Mouse (Mus musculus): ENCODE results near the gene Ssbp2. TPM values are rescaled to one million over a fixed set of nuclear protein-coding genes. Genes with fewer than 3 reads are reported as not detected.

Gene Ssbp2
- polyA plus RNA-seq, 1 experiment from 2014 or later: 140 TPM

GRCm38 (mm10) chr13:91502642-91503373 lies 42.7 kb downstream of the Ssbp2 start:
- H3K27me3 ChIP-seq (replicated peaks): no peaks in the 10 kb centered on the region
- H3K9me3 ChIP-seq: no peaks in the 10 kb centered on the region
- ATAC-seq (ENCODE audit: low FRiP score, low read depth): no peak
- 79% methylated on average over 12 of the region's 12 CpGs for WGBS
- no peak overlapping the region for H3K9ac ChIP-seq
- no peak overlapping the region for H3K4me3 ChIP-seq
- H3K4me1 ChIP-seq: no peaks in the 10 kb centered on the region
- H3K27ac ChIP-seq: no peak overlapping the region
- no peaks in the 10 kb centered on the region; the same call in 1 of the 2 replicates for H3K36me3 ChIP-seq
- H3K4me2 ChIP-seq (replicated peaks): no peak overlapping the region

GRCm38 (mm10) chr13:91508991-91509390 lies 48.9 kb downstream of the Ssbp2 start:
- WGBS: 96% methylated on average over 1 of the region's 1 CpGs
- no peak for ATAC-seq (ENCODE audit: low FRiP score, low read depth)
- H3K9ac ChIP-seq: no peak overlapping the region
- no peaks in the 10 kb centered on the region for H3K36me3 ChIP-seq
- H3K27me3 ChIP-seq (replicated peaks): no peaks in the 10 kb centered on the region
- H3K4me2 ChIP-seq (replicated peaks): no peak overlapping the region
- no peaks in the 10 kb centered on the region for H3K9me3 ChIP-seq
- no peaks in the 10 kb centered on the region for H3K4me1 ChIP-seq
- no peak overlapping the region for H3K27ac ChIP-seq
- H3K4me3 ChIP-seq: no peak overlapping the region

GRCm38 (mm10) chr13:91509467-91509866 lies 49.4 kb downstream of the Ssbp2 start:
- WGBS: 75% methylated on average over 2 of the region's 2 CpGs
- Histone ChIP-seq H3K9me3 (no peaks in the 10 kb centered on the region), H3K4me3 (no peak overlapping the region), H3K27me3 (replicated peaks) (no peaks in the 10 kb centered on the region), H3K9ac (no peak overlapping the region), H3K4me2 (replicated peaks) (no peak overlapping the region), H3K27ac (no peak overlapping the region), H3K36me3 (no peaks in the 10 kb centered on the region), H3K4me1 (no peaks in the 10 kb centered on the region)
- ATAC-seq (ENCODE audit: low FRiP score, low read depth): no peak

- Histone ChIP-seq H3K4me3 (no peak overlapping the region), H3K9me3 (no peaks in the 10 kb centered on the region), H3K9ac (no peak overlapping the region), H3K36me3 (no peaks in the 10 kb centered on the region), H3K27me3 (replicated peaks) (no peaks in the 10 kb centered on the region), H3K4me2 (replicated peaks) (no peak overlapping the region), H3K27ac (no peak overlapping the region), H3K4me1 (no peaks in the 10 kb centered on the region)
- ATAC-seq (ENCODE audit: low FRiP score, low read depth): no peak
- WGBS: 92% methylated on average over 4 of the region's 4 CpGs
These were observed 54.9 kb downstream of the Ssbp2 start for GRCm38 (mm10) chr13:91514979-91515378.

GRCm38 (mm10) chr13:91520073-91520750 lies 60.1 kb downstream of the Ssbp2 start:
- H3K9me3 ChIP-seq: no peaks in the 10 kb centered on the region
- no peak for ATAC-seq (ENCODE audit: low FRiP score, low read depth)
- 36% methylated on average over 4 of the region's 4 CpGs for WGBS

GRCm38 (mm10) chr13:91520968-91521367 lies 60.9 kb downstream of the Ssbp2 start:
- Histone ChIP-seq H3K4me1 (0 out of 2 replicates have a peak, but pooled peaks cover 5% of the 10 kb centered on the region), H3K4me2 (replicated peaks) (no peak overlapping the region), H3K27me3 (replicated peaks) (no peaks in the 10 kb centered on the region), H3K27ac (no peak overlapping the region), H3K36me3 (no peaks in the 10 kb centered on the region), H3K9ac (no peak overlapping the region), H3K4me3 (no peak overlapping the region), H3K9me3 (no peaks in the 10 kb centered on the region)
- 100% methylated on average over 1 of the region's 1 CpGs for WGBS
- no peak for ATAC-seq (ENCODE audit: low FRiP score, low read depth)

More at GRCm38 (mm10) chr13:91520073-91520750, 60.1 kb downstream of the Ssbp2 start:
- Histone ChIP-seq H3K4me1 (0 out of 2 replicates have a peak, but pooled peaks cover 5% of the 10 kb centered on the region), H3K36me3 (no peaks in the 10 kb centered on the region), H3K27ac (no peak overlapping the region), H3K27me3 (replicated peaks) (no peaks in the 10 kb centered on the region), H3K4me3 (no peak overlapping the region), H3K4me2 (replicated peaks) (no peak overlapping the region), H3K9ac (no peak overlapping the region)

- ATAC-seq (ENCODE audit: low FRiP score, low read depth): no peak
- H3K4me1 ChIP-seq: no peaks in the 10 kb centered on the region
- 96% methylated on average over 12 of the region's 12 CpGs for WGBS
- H3K36me3 ChIP-seq: no peaks in the 10 kb centered on the region; the same call in 1 of the 2 replicates
- H3K9me3 ChIP-seq: no peaks in the 10 kb centered on the region
- H3K27ac ChIP-seq: no peak overlapping the region
- no peaks in the 10 kb centered on the region for H3K27me3 ChIP-seq (replicated peaks)
- no peak overlapping the region for H3K4me2 ChIP-seq (replicated peaks)
- no peak overlapping the region for H3K9ac ChIP-seq
- H3K4me3 ChIP-seq: no peak overlapping the region
These were observed 66.0 kb downstream of the Ssbp2 start for GRCm38 (mm10) chr13:91526058-91526457.

- WGBS: 91% methylated on average over 3 of the region's 3 CpGs
- Histone ChIP-seq H3K9ac (no peak overlapping the region), H3K36me3 (peaks cover 13% of the 10 kb centered on the region), H3K27me3 (replicated peaks) (no peaks in the 10 kb centered on the region), H3K4me2 (replicated peaks) (no peak overlapping the region), H3K9me3 (no peaks in the 10 kb centered on the region; the same call in 1 of the 2 replicates), H3K4me3 (no peak overlapping the region), H3K27ac (no peak overlapping the region), H3K4me1 (no peaks in the 10 kb centered on the region)
- no peak for ATAC-seq (ENCODE audit: low FRiP score, low read depth)
These were observed 69.7 kb downstream of the Ssbp2 start for GRCm38 (mm10) chr13:91529821-91530220.

- Histone ChIP-seq H3K4me3 (no peak overlapping the region), H3K36me3 (peaks cover 24% of the 10 kb centered on the region), H3K9ac (no peak overlapping the region), H3K9me3 (no peaks in the 10 kb centered on the region; the same call in 1 of the 2 replicates), H3K4me2 (replicated peaks) (no peak overlapping the region), H3K27ac (no peak overlapping the region), H3K27me3 (replicated peaks) (no peaks in the 10 kb centered on the region), H3K4me1 (no peaks in the 10 kb centered on the region)
- ATAC-seq (ENCODE audit: low FRiP score, low read depth): no peak
- 83% methylated on average over 3 of the region's 3 CpGs for WGBS
These were observed 76.6 kb downstream of the Ssbp2 start for GRCm38 (mm10) chr13:91536711-91537110.

GRCm38 (mm10) chr13:91540145-91541068 lies 80.3 kb downstream of the Ssbp2 start:
- 97% methylated on average over 2 of the region's 2 CpGs for WGBS
- H3K9ac ChIP-seq: no peak overlapping the region
- no peaks in the 10 kb centered on the region for H3K27me3 ChIP-seq (replicated peaks)
- H3K4me3 ChIP-seq: no peak overlapping the region
- ATAC-seq (ENCODE audit: low FRiP score, low read depth): no peak
- H3K9me3 ChIP-seq: no peaks in the 10 kb centered on the region
- no peaks in the 10 kb centered on the region for H3K4me1 ChIP-seq
- H3K4me2 ChIP-seq (replicated peaks): no peak overlapping the region
- H3K27ac ChIP-seq: no peak overlapping the region
- H3K36me3 ChIP-seq: peaks cover 11% of the 10 kb centered on the region

- Histone ChIP-seq H3K4me3 (no peak overlapping the region), H3K4me2 (replicated peaks) (no peak overlapping the region), H3K9ac (no peak overlapping the region), H3K36me3 (peaks cover 13% of the 10 kb centered on the region), H3K4me1 (no peaks in the 10 kb centered on the region), H3K27me3 (replicated peaks) (no peaks in the 10 kb centered on the region), H3K9me3 (no peaks in the 10 kb centered on the region), H3K27ac (no peak overlapping the region)
- 93% methylated on average over 6 of the region's 6 CpGs for WGBS
- ATAC-seq (ENCODE audit: low FRiP score, low read depth): no peak
These were observed 81.0 kb downstream of the Ssbp2 start for GRCm38 (mm10) chr13:91541069-91541429.

GRCm38 (mm10) chr13:91543555-91543954 lies 83.5 kb downstream of the Ssbp2 start:
- 71% methylated on average over 5 of the region's 5 CpGs for WGBS
- no peak overlapping the region for H3K9ac ChIP-seq
- H3K36me3 ChIP-seq: peaks cover 9% of the 10 kb centered on the region
- no peaks in the 10 kb centered on the region for H3K9me3 ChIP-seq
- no peaks in the 10 kb centered on the region for H3K27me3 ChIP-seq (replicated peaks)
- no peaks in the 10 kb centered on the region for H3K4me1 ChIP-seq
- no peak overlapping the region for H3K27ac ChIP-seq
- H3K4me2 ChIP-seq (replicated peaks): no peak overlapping the region
- ATAC-seq (ENCODE audit: low FRiP score, low read depth): no peak
- H3K4me3 ChIP-seq: no peak overlapping the region
